Mouse (Mus musculus): ENCODE results near the gene Naa25.

Naa25 gene

DNA sequence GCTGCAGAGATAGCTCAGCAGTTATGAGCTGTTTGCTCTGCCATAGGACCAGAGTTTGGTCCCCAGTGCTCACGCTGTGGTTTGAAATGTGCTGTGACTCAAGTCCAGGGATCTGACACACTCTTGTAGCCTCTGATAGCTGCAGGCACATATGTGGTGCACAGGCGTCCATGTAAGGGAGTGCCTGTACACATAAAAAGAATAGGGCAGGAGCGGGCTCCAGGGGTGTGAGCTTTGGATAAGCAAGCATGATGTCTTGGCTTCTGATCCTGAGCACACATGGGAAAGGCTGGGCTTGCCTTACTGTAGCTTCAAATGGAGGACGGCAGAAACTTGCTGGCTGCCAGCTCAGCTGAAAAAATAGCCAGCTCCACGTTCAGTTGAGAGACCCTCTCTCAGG is 2.1 kb upstream of the Naa25 start:
- DNase-seq, result no peak

DNA sequence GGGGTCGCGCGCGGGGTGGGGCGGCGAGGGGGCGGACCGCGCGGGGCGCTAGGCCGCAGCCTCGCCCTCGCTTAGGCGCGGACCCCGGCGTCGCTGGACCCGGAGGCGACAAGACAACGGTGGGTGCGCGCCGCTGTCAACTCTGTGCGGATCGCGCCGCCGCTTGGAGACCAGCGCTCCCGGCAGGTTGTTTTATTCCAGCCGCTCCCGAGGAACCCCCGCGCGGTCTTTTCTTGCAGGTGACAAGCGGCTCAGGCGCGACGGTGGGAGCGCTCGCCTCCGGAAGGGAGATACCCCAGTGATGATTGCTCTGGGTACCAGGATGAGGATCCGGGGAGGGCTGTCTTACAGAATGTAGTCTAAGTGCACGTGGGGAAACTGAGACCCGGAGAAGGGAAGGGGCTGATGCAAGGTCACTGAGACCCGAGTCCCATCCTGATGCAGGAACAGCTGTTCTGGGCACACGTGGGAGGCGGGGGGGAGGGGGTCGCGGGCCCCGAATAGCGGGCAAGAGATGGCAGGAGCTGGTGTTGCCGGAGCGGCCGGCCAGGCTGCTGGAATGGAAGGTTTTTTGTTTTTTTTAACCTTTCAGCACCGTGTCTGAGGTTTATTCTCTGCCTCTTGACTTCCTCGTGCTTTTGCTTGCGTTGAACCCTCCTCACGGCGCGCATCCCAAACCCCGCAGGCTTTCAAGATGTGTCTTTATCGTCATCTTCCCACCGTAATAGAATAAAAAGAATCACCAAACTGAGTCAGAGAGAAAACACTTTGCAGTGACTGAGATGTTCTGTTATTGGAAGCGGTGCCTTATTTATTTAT is 619 bp downstream of the Naa25 start:
- DNase-seq, result peak in 1 of 2 experiments; percentile 19

DNA sequence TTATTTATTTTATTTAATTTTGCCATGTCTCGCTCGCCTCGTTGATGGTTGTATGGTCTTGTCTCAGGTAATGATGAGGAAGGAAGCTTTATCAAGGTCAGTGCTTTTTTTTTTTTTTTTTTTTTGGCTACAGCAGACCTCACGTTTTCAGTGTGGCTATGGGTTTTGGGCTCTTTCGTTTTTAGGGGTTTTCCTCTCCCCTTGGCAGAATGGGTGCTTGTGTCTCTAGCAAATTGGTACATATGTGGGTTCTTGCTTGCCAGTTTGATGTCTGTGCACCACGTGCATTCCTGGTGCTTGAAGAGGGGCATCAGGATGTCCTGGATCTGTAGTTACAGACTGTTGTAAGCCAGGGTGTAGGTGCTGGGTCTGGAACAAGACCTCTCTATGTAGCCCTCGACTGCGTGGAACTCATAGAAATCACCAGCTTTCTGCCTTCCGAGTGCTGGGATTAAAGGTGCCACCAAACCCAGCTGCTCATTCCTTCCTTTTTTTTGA is 1.3 kb downstream of the Naa25 start:
- no peak for DNase-seq

DNA sequence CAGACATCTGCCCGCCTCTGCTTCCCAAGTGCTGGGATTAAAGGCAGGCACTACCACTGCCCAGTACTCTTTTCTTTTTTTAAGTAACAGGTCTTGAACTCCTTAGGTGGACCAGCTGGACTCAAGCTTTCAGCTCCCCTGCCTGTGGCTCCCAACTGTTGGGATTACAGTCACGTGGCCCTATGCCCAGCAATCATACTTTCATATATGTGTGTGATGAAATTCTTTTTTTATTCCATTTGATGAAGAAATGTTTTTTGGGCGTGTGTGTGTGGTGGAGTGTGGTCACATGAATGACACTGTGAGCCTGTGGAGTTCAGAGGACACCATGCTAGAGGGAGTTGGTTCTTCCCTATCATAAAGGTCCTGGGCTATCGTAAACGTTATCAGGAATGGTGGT is 1.8 kb downstream of the Naa25 start:
- DNase-seq, result no peak

DNA sequence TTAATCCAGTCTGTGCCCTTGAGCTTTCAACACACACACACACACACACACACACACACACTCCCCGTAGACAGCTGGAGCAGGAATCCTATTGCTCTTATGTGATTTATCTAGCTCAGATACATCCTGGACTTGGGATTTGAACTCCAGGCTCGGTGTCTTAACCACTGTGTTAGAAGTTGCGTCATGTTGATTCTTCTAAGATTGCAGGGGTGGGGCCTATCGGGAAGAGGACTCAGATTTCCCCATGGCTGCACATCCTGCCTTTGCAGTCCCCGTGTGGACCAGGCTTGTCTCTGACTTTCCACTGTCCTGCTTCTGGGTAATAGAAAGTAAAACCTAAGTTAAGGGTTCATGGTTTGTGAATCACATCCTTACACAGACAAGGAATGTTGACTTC is 2.3 kb downstream of the Naa25 start:
- DNase-seq, result no peak

DNA sequence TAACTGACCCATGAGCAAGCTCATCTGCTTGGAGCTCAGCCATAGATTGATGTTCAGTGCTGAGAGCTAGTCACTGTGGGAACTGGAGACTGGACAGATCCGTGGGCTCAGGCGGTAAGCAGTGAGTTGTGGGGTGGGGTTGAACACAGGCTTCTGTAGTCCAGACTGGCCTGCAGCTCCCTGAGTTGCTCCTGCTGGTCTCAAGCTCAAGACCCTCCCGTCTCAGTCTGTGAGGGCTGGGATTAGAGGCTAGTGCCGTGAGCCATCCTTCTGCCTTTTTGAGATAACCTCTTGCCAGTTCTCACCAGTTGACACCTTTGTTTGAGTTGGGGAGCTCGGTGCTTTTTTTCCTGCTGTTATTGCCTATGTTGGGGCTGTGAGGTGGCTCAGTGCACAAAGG is 3.1 kb downstream of the Naa25 start:
- no peak for DNase-seq

DNA sequence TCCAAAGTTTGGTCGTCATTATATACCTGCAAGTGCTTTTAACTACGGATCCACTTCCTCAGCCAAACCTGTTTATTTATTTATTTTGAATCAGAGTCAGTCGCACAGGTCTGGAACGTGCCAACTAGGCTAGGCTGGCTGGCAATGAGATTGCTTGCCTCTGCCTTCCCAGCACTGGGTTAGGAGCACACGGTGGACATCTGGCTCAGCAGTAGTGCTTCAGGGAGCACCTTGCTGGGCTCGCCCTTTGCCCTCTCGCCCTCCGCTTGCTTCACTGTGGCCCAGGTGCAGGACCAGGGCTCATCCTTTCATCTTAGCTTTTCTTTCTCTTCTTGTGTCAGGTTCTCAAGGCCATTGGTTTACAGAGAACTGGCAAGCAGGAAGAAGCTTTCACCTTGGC is 10.1 kb downstream of the Naa25 start:
- peak; percentile 58 to 69 for DNase-seq

DNA sequence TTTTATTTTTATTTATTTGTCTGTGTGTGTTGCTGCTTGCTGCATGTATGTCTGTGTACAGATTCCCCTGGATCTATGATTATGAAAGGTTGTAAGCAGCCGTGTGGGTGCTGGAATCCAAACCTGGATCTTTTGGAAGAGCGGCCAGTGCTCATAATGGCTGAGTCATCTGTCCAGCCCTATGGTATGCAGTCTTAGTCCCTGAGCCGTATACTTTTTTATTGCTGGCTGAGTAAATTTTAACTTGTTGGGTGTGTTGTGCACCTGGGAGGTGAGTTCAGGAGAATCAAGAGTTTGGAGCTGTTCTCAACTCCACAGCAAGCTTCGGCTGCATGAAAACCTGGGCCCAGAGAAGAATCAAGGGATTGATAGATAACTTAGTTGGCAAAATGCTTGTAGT is 13.2 kb downstream of the Naa25 start:
- DNase-seq, result no peak

DNA sequence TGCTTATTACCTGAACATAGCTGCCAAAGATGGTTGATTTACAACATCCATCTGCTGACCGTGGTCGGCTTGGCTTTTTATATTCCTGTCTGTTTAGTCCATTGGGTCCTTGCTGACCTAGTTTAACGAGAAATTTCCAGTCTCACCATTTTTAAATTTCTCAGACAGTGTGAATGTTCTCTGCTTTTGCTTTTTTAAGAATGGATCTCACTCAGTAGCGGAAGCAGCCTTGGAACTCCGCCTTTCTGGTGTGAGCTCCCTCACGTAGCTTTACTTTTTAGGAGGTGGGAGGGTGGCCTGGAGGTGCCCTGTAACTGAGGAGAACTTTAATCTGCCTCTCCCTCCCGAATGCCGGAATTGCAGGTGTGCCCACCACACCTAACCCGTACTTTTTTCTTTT is 23.0 kb downstream of the Naa25 start:
- DNase-seq, result no peak

DNA sequence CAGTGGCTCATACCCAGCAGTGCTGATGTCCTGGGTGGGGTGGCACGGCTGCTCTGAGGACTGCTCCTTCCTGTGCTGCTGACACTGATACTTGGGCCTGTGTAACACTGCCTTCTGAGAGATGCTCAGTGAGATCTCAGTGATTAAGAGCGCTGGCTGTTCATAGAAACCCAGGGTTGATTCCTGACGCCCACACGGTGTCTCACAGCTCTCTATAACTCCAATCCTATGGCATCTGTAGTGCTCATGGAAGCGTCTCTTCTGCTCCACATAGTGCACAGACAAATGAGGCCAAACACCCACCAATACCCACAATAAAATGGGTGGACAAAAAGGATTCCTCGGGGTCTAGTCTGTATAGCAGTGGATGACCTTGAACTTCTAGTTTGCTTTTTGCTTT is 25.1 kb downstream of the Naa25 start:
- DNase-seq, result no peak

DNA sequence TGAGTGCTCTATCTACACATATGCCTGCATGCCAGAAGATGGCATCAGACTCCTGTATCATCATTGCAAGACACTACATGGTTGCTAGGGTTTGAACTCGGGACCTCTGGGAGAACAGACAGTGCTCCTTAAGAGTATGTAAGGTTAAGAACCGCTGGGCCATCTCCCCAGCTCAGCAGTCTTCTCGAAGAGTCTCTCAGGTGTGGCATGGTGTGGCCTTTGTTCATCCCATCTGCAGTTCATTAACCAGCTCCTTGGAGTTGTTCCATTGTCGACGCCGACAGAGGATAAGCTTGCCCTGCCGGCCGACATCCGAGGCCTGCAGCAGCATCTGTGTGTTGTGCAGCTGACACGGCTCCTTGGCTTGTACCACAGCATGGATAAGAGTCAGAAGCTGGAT is 25.6 kb downstream of the Naa25 start:
- DNase-seq, result peak; percentile 84 to 89

DNA sequence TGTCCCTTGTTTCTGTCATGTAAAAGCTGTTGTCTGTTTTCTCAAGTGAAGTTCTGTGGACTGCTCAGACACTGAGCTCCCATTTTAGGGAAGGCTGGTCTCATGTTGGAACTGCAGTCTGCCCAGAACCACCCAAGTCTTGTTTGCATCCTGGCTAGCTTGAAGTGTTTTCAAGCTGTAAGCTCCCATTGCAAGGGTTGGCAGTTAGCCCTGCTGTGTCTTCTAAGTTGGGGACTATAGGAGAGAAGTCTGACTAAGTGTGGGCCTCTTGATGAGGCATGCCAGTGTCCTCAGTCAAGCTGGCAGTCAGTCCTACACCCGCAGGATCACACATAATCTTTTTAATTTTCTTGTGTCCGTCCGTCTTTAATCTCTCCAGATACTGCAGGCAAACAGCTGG is 31.2 kb downstream of the Naa25 start:
- no peak for DNase-seq

DNA sequence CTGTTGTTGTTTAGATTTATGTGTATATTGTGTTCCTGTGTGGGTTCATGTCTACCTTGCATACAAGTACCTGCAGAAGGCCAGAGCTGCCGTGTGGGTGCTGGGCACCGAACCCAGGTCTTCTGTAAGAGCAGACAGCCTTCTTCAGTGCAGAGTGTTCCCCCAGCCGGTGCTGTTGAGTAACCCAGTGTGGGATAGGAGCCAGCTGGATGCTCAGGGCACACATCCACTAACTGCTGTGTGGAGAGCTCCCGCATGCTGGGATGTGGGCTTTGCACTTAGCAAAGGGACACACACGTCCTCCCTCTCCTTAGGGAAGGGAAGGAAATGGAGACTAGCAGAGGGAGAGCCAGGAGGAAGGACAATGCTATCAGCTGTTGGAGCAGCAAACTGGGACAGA is 40.4 kb downstream of the Naa25 start:
- no peak for DNase-seq

DNA sequence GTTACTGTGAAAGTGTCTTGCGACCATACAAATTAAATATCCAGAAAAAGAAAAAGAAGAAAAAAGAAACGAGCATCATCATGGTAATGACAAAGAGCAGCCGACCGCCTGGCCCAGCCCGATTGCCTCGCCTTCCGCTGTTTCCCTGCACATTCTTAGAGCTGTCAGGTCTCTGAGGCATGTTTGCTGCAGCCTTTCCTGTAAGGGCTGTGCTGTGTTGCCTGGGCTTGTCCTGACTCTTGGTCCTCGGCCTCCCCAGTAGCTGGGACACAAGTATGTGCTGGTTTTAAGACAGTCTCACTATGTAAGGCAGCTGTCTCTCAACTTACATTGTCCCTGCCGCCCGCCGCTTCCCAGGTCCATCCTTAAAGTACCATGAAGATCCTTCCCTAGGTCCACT is 41.0 kb downstream of the Naa25 start:
- no peak for DNase-seq

DNA sequence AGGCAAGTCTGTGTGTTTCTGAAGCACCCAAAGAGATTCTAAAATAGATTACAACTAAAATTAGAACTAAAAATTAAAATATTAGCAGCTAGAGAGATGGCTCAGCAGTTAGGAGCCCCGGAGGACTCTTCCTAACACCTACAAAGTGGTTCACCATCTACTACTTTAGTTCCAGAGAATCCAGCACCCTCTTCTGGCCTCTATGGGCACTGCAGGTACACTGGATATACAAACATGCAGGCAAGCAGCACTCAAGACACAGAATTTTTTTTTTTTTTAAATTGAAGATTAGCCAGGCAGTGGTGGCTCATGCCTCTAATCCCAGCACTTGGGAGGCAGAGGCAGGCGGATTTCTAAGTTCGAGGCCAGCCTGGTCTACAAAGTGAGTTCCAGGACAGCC is 45.8 kb downstream of the Naa25 start:
- peak; percentile 55 to 85 for DNase-seq

DNA sequence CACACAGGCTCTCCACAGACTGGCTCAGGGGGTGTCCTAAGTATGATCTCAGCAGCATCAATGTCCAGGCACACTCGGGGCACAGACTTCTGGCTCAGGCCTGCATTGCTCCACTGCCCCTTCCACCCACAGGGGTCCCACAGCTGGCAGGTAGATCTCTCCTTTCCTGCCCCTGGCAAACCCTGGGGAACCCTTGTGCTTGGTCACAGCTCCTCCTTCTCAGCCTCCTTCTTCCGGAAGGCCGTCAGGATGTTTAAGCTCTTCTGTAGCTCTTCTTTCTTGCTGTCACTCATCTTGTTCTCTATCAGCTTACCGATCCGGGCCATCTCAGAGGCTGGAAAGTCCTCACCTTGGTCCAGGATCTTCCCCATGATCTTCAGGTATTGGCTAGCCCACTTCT is 47.1 kb downstream of the Naa25 start:
- no peak for DNase-seq

DNA sequence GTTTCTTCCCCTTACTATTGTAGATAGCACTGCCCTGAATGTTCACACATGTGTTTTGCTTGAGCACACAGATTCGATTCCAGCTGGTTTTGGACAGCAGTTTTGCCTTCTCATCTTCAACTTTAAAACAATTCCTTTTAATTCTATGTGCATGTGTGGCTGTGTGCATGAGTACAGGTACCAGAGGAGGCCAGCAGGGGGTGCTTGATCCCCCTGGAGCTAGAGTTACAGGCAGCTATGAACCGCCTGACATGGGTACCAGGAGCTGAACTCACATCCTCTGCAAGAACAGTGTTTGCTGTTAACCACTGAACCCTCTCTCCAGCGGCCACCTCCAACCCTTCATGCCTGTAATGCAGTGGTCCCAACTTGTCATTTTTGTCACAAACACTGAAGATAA is 50.7 kb downstream of the Naa25 start:
- peak in 1 of 2 experiments; percentile 56 for DNase-seq

DNA sequence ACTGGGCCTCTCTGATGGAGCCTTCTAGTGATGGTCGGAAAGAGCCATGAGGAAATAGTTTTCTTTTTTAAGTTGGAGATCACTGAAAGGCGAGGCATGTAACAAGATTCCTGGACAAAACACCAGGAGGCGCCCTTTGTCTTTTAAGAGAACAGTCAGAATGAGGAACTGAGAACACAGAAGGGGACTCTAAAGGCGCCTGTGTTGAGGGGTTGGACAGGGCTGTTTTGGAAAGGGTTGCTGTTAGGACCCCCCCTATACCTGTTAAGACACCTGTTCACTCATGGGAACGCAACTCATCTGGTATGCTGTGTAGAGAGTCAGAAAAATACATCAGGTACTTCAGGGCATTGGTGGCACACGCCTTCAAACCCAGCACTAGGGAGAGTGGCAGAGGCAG is 52.2 kb downstream of the Naa25 start:
- DNase-seq, result peak; percentile 55 to 84

DNA sequence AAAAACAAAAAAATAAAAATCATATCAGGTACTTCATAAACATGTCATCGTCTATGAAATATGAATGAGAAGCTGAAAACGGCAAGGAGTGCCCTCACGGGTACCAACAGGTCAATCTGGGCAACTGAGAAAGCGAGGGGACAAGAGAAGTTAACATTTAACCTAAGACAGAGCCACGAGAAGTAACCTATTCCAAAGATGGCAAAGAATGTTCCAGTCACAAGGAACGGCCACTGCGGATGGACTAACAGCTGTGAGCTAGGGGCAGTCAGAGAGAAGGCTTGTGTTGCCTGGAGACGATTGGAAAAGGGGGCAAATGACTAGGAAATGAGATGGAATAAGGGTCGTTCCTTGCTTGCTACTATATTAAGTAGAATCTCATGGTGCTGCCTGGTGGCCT is 52.7 kb downstream of the Naa25 start:
- peak; percentile 62 to 74 for DNase-seq

DNA sequence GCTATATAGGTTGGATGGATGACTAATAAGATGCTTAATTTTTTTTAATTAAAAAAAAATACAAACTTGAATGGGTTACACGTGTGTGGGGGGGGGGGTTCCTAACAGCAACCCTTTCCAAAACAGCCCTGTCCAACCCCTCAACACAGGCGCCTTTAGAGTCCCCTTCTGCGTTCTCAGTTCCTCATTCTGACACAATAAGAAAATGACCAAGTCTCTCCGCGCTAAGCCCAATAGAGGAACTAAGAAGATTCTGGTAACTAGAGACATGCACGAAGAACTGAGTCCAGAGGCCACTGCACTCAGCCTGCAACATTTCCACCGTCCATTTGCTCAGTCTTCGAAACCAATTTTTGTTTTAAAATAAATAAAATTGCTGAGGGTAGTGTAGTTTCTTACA is 53.5 kb downstream of the Naa25 start:
- peak in 1 of 2 experiments; percentile 22 for DNase-seq

DNA sequence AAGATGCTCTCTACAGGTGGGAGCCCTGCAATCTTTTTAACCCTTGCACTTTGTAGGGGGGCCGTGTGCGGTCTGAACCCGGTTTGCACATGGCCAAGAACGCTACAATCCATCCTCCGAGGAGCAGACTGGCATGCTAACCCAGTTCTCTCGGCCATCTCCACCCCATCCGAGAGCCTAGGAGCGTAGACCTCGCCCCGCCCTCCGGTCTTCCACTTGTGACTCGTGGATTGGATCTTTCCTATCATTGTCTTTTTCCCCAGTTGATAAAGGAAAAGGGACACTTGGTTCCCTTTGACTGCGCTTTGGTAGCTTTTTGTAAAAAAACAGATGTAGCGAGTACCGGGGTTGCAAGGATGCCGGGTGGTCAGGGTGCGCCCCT is 53.9 kb downstream of the Naa25 start, which contains the start of gene Tmem116:
Tmem116 (plus strand) TSS at position 250 of the 382 bp plus-strand sequence.
- peak; percentile 35 to 67 for DNase-seq

DNA sequence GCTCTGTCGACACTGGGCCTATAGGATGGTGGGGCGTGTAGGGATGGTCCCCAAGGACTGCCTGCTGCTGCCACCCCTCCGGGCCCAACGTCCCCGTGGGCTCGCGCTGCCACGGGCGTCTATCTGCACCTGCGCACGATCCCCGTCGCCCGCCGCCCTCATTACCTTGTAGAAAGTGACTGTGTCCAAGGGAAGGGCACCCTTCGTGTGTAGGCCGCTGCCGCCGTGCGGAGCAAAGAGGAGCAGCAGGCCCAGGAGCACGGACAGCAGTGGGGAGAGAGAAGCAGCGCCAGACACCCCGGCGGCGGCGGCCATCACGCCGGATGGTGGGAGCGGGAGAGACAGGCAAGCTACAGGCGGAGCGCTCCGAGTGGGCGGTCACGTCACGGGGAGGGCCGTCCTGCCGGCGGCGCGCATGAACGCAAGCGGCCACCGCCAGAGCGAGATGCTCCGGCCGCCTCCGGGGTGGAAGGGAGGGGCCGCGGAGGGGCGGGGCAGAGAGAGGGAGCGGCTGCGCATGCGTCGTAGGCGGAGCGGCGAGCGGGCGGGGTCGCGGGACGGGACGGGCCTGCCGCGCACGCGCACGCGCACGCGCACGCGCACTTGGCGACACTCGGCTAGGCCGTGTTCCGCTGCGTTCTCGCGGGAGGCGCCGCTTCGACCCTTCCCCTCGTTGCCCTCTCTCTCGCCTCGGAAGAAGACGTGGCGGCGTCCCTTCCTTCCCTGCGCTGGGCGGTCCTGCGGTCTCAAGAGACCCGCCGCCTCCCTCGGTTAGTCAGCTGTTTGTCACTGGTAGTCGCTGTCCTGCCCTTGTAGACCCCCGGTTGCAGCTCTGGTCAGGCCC is 54.5 kb downstream of the Naa25 start, which contains the start of gene Erp29:
Erp29 (minus strand) TSS at position 481 of the 844 bp plus-strand sequence.
- peak; percentile 97 to 98 for DNase-seq

DNA sequence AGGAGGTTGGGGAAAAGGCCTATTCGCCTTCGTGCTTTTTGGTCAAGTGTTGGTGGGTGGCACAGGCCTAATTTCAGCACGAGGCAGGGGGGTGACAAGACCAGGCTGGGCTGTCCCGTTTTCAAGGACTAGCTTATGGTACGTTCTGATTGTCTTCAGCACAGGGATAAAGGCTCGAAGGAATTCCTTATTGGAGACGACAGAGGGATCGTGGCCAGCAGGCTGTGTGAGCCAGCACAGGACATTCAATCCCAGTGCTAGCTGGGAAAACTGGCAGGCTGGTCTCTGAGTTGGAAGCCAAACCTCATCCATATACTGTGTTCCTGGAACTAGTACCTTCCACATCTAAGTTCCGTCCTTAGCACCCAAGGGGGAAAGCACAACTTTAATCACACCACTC is 55.2 kb downstream of the Naa25 start:
- DNase-seq, result no peak
